Mouse (Mus musculus): ENCODE measurements at regions not wholly inside any gene's neighbourhood (a gene's known extent, or its start where the extent isn't known, plus 50 kb on each side); places are given as distances from the start of the nearest gene placed in this dataset.

DNA sequence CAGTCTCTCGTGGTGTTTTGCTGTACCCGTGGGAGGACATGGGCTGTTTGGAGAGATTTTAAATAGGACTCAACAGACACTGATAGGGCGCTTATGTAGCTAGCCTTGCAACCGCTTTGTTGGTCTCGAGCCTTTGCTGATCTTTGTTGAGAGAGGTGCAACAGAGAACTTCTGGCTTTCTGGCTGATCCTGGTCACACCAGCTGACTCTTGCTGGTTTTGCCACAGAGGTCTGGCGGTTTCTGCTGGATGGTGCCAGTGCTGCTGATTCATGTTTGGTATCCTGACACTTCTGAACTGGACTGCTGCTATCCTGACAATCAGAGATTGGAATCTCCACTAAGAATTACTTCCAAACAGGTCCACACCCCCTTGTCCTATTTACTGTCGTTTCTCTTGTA lies 102.1 kb upstream of the Sh3bp4 start:
- Histone ChIP-seq H3K36me3 (no peaks in the 10 kb centered on the region), H3K4me2 (no peak overlapping the region)
- 83% methylated on average over 7 of the region's 7 CpGs for WGBS

DNA sequence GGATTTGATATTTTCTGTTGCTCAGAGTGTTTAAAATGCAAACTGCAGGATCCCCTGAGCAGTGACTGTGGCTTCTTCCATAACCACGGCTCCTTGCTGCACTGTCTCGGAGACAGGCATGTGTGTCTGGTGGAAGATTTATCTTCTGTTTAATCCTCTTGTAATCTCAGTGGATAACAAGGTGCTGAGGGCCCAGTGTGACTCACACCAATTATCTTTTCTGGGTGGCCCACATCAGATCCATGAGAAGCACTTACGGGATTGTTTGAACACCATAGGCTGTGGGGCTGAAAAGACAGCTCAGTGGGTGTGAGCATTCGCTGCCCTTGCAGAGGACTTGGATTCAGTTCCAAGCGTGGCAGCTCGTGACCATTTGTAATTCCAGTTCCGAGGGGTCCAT lies 101.2 kb upstream of the Sh3bp4 start:
- no peak for ATAC-seq (ENCODE audit: insufficient number of reproducible peaks, insufficient read depth, low FRiP score, low TSS enrichment, low read depth)
- Histone ChIP-seq H3K9me3 (no peaks in the 10 kb centered on the region), H3K27ac (no peak overlapping the region), H3K9ac (no peak overlapping the region), H3K4me2 (no peak overlapping the region), H3K4me1 (no peaks in the 10 kb centered on the region), H3K36me3 (no peaks in the 10 kb centered on the region), H3K4me3 (no peak overlapping the region), H3K27me3 (no peaks in the 10 kb centered on the region)
- WGBS = 85% methylated on average over 7 of the region's 7 CpGs

More for the DNA sequence above, 102.1 kb upstream of the Sh3bp4 start:
- Histone ChIP-seq H3K4me1 (no peaks in the 10 kb centered on the region), H3K27me3 (no peaks in the 10 kb centered on the region), H3K4me3 (no peak overlapping the region), H3K27ac (no peak overlapping the region), H3K9me3 (no peaks in the 10 kb centered on the region), H3K9ac (no peak overlapping the region)
- ATAC-seq (ENCODE audit: insufficient number of reproducible peaks, insufficient read depth, low FRiP score, low TSS enrichment, low read depth) = no peak

DNA sequence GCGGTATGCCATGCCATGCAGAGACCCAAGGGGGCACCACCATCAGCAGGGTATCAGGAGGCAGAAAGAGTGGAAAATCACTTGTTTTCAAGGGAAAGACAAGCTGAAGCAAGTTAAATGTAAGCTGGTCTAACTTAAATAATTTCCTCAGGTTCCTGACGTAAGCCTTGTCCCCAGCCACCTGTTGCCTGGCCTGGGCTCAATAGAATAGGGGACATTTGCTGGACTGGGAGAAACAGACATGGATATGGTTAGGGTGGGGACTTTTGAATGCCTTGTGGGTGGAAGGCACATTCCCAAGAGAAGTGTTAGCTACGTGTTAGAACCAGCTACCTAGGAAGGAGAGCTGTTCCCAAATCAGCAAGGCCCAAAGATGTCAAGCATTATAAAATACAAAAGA lies 100.6 kb upstream of the Sh3bp4 start:
- Histone ChIP-seq H3K9me3 (no peaks in the 10 kb centered on the region), H3K4me3 (no peak overlapping the region), H3K27me3 (no peaks in the 10 kb centered on the region), H3K9ac (no peak overlapping the region), H3K27ac (no peak overlapping the region), H3K36me3 (no peaks in the 10 kb centered on the region), H3K4me2 (no peak overlapping the region), H3K4me1 (no peaks in the 10 kb centered on the region)
- 90% methylated on average over 3 of the region's 3 CpGs for WGBS
- no peak for ATAC-seq (ENCODE audit: insufficient number of reproducible peaks, insufficient read depth, low FRiP score, low TSS enrichment, low read depth)

DNA sequence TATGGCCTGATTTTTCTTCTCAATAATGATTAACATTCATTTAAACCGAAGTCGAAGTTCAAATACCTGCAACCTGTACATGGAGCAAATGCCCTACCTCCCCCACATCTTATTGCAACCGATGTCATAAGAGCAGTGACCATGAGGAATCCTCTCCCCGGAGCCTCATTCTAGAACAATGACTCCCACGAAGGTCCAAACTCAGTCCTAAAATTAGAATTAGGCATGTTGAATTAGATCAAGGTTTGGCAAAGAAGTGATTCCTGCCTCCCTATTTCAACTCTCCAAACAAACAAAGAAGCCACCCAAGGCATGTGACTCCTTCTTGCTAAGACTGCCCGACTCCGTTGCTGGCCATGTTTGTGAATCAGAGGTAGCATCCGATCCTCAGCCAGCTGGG lies 94.1 kb upstream of the Sh3bp4 start:
- 91% methylated on average over 8 of the region's 8 CpGs for WGBS
- H3K9me3 ChIP-seq = no peaks in the 10 kb centered on the region
- no peak overlapping the region for H3K27ac ChIP-seq
- no peak overlapping the region for H3K4me2 ChIP-seq
- no peaks in the 10 kb centered on the region for H3K27me3 ChIP-seq
- ATAC-seq (ENCODE audit: insufficient number of reproducible peaks, insufficient read depth, low FRiP score, low TSS enrichment, low read depth) = no peak
- no peaks in the 10 kb centered on the region for H3K4me1 ChIP-seq
- H3K36me3 ChIP-seq = no peaks in the 10 kb centered on the region
- no peak overlapping the region for H3K9ac ChIP-seq
- no peak overlapping the region for H3K4me3 ChIP-seq

DNA sequence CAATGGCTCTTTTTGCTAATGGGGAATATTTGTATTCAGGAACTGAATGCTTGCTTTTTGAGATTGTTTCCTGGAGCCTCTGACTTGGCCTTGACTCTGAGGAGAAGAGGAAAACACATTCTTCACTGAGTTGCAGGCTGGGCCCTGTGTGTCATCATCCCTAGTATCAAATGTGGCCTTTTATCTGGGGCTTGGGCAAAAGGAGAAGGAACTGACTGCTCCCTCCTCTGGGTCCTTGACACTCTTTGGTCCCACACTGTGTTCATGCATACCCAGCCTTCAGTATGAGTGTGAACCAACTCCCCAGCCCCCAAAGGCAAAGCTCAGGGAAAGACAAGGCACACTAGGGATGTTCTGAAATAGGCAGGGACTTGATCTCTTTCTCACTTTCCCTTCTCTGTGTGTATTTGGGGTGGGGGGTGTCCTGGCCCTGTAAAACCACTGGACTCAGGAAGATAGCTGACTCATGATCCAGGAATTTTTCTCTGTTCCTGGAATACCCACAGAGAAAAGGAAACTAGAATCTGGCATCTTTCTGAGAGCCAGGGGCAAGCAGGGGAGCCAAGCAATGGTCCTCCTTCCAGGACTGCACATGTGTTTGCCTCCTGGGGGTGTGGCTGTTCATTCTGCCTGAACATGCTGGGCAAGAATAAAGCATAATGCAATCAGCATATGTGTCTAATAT lies 82.1 kb upstream of the Sh3bp4 start:
- H3K9me3 ChIP-seq = no peaks in the 10 kb centered on the region
- no peak overlapping the region for H3K4me2 ChIP-seq
- H3K27me3 ChIP-seq = no peaks in the 10 kb centered on the region
- no peak overlapping the region for H3K27ac ChIP-seq
- H3K9ac ChIP-seq = no peak overlapping the region
- no peak overlapping the region for H3K4me3 ChIP-seq
- no peaks in the 10 kb centered on the region for H3K36me3 ChIP-seq
- peaks cover 6% of the 10 kb centered on the region for H3K4me1 ChIP-seq
- no peak for ATAC-seq (ENCODE audit: insufficient number of reproducible peaks, insufficient read depth, low FRiP score, low TSS enrichment, low read depth)

DNA sequence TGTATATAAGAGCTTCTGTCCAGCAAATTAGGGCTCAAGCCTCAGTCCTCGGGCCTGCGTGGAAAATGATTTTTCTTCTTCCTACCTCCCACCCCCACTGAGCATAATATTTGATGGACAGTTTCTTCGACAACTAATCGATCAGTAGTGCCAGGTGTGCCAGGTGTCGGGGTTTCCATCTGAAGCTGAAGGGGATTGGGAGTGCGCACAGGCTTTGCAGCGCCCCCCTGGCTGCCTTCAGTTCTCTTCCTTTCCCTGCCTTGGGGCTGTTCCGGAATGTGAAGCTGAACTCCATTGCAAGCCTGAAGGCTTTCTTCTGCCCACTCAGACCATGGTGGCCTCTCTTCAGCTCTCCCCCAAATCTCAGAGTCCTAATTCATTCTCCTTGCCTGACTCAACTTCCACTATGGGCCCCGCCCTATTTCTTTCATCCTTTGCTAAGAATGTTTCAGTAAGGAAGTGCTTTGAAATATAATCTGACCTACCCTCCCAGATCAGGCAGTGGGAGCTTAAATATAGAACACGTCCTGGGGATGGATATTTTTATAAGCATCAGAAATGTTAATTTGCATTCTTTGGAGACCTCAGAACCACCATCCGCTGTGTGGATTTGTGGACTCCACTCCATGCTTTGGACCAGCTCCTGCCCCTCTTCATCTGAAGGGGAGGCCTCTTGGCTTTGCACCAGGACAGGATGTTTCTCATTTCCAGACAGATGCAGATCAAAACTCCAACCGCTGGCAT lies 75.5 kb upstream of the Sh3bp4 start:
- peak; percentile 44; the same call in 1 of the 2 replicates for ATAC-seq (ENCODE audit: insufficient number of reproducible peaks, insufficient read depth, low FRiP score, low TSS enrichment, low read depth)
- H3K36me3 ChIP-seq = no peaks in the 10 kb centered on the region
- peaks cover 33% of the 10 kb centered on the region for H3K4me1 ChIP-seq
- H3K4me3 ChIP-seq = no peak overlapping the region
- no peaks in the 10 kb centered on the region for H3K27me3 ChIP-seq
- no peaks in the 10 kb centered on the region for H3K9me3 ChIP-seq
- H3K9ac ChIP-seq = no peak overlapping the region
- WGBS = 25% methylated on average over 12 of the region's 12 CpGs
- peak overlapping the region; percentile 24 for H3K4me2 ChIP-seq
- H3K27ac ChIP-seq = peak overlapping the region; percentile 35

DNA sequence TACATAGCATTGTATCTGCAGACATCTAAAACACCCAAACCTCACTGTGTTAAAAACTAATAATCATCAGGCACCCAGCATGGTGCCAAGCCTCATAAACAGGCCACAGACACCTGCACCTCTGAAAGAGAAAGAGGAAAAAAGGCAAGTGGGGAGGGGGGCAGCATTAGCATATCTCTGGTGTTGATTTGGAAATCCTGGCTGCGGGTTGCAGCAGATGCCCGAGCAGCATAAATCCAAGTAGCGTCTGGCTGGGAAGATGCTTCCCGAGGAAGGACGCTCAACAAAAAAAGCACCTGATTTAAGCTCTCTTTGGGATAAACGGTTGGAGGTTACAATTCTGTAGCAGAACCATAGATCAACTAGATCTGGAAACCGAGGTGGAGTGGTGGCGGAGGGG lies 74.3 kb upstream of the Sh3bp4 start:
- Histone ChIP-seq H3K4me2 (0 out of 2 replicates have a peak overlapping the region, but pooled peaks have one; percentile 11), H3K4me3 (no peak overlapping the region), H3K27ac (peak overlapping the region; percentile 29; the same call in 1 of the 2 replicates), H3K9me3 (no peaks in the 10 kb centered on the region), H3K9ac (no peak overlapping the region), H3K4me1 (peaks cover 33% of the 10 kb centered on the region), H3K36me3 (no peaks in the 10 kb centered on the region), H3K27me3 (no peaks in the 10 kb centered on the region)
- 24% methylated on average over 8 of the region's 8 CpGs for WGBS
- no peak for ATAC-seq (ENCODE audit: insufficient number of reproducible peaks, insufficient read depth, low FRiP score, low TSS enrichment, low read depth)

DNA sequence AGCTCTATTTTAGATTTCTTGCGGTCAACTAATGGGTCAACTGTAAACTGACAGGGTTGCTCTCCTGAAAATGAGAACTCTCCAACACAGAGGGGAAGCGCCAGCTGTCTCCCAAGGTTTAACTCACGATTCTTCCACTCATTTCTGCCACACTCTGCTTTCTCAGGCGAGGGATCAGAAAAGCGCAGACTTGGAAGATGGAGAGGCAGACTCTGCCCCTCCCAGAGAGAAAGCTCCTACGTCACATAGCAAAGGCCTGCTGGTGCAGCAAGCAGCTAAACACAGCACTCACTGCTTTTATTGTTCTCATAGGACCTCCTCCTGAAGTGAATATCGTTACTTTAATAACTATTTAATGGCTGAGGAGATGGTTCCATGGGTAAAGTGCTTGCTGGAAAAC lies 73.6 kb upstream of the Sh3bp4 start:
- no peak overlapping the region for H3K4me2 ChIP-seq
- peaks cover 33% of the 10 kb centered on the region for H3K4me1 ChIP-seq
- no peak overlapping the region for H3K9ac ChIP-seq
- H3K9me3 ChIP-seq = no peaks in the 10 kb centered on the region
- H3K27me3 ChIP-seq = no peaks in the 10 kb centered on the region
- no peaks in the 10 kb centered on the region for H3K36me3 ChIP-seq
- WGBS = 54% methylated on average over 7 of the region's 7 CpGs
- no peak overlapping the region for H3K4me3 ChIP-seq
- H3K27ac ChIP-seq = no peak overlapping the region
- ATAC-seq (ENCODE audit: insufficient number of reproducible peaks, insufficient read depth, low FRiP score, low TSS enrichment, low read depth) = no peak

DNA sequence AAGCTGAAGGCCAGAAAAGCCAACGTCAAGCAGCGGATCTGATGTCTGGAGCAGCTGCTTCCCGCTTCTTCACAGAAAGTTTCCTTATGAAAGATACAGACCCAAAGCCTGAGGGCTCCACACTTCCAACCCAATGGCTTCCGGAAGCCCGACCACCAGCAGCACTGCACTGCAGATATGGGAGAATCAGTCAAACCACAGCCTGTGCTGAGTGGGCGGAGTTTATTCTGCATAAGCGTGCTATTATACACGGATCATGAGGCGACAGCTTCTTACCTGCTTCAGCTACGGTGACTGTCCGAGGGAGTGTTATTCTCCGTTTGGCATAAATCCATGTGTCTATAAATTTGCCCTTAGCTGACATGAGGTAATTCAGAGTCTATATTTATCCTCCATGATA lies 72.4 kb upstream of the Sh3bp4 start:
- peaks cover 33% of the 10 kb centered on the region for H3K4me1 ChIP-seq
- no peak overlapping the region for H3K9ac ChIP-seq
- no peak overlapping the region for H3K4me2 ChIP-seq
- 82% methylated on average over 12 of the region's 12 CpGs for WGBS
- no peaks in the 10 kb centered on the region for H3K36me3 ChIP-seq
- H3K9me3 ChIP-seq = no peaks in the 10 kb centered on the region
- H3K4me3 ChIP-seq = no peak overlapping the region
- no peak for ATAC-seq (ENCODE audit: insufficient number of reproducible peaks, insufficient read depth, low FRiP score, low TSS enrichment, low read depth)
- no peaks in the 10 kb centered on the region for H3K27me3 ChIP-seq
- H3K27ac ChIP-seq = no peak overlapping the region

DNA sequence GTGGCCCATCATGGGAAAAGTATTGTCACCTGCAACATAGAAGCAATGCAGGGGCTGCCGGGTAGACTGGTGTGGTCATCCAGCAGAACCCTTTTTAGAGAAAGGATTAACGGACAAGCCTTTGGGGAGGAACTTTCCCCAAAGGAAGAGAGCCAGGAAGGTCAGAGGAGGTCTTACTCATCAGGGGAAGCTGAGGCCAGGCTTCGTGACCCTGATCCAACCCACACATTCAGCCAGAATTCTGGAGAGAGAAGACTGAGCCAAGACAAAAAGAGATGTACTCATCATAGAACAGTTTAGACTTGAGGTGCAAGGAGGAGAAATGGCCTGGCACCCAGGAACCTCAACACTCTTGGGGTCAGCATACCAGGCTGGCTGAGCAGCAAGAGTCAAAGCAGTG lies 67.9 kb upstream of the Sh3bp4 start:
- WGBS = 80% methylated on average over 3 of the region's 3 CpGs
- H3K36me3 ChIP-seq = no peaks in the 10 kb centered on the region
- ATAC-seq (ENCODE audit: insufficient number of reproducible peaks, insufficient read depth, low FRiP score, low TSS enrichment, low read depth) = no peak
- peaks cover 4% of the 10 kb centered on the region; the same call in 1 of the 2 replicates for H3K4me1 ChIP-seq
- no peak overlapping the region for H3K4me3 ChIP-seq
- H3K9me3 ChIP-seq = no peaks in the 10 kb centered on the region
- H3K27ac ChIP-seq = no peak overlapping the region
- H3K4me2 ChIP-seq = no peak overlapping the region
- no peaks in the 10 kb centered on the region for H3K27me3 ChIP-seq
- H3K9ac ChIP-seq = no peak overlapping the region

DNA sequence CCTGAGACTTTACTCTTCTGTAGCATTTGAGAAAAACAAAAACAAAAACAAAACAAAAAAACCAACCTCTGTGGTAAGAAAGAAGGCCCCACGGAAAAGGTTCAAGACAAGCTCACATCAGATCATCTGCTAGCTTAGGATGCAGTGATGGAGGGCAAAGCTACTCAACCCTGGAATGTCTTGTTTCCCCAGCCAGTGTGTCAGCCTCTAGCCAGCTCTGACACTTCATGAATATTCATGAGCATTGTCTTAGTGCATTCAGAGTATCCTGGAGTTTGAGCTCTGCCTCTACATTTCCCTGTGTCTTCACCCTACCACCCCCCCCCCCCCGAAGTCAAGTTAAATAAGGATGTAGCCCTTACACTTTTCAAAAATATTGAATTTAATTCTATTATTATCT lies 66.5 kb upstream of the Sh3bp4 start:
- no peak for ATAC-seq (ENCODE audit: insufficient number of reproducible peaks, insufficient read depth, low FRiP score, low TSS enrichment, low read depth)
- no peak overlapping the region for H3K4me2 ChIP-seq
- no peaks in the 10 kb centered on the region for H3K4me1 ChIP-seq
- no peaks in the 10 kb centered on the region for H3K27me3 ChIP-seq
- 72% methylated on average over 2 of the region's 2 CpGs for WGBS
- H3K9me3 ChIP-seq = no peaks in the 10 kb centered on the region
- H3K4me3 ChIP-seq = no peak overlapping the region
- no peak overlapping the region for H3K9ac ChIP-seq
- no peak overlapping the region for H3K27ac ChIP-seq
- H3K36me3 ChIP-seq = no peaks in the 10 kb centered on the region

DNA sequence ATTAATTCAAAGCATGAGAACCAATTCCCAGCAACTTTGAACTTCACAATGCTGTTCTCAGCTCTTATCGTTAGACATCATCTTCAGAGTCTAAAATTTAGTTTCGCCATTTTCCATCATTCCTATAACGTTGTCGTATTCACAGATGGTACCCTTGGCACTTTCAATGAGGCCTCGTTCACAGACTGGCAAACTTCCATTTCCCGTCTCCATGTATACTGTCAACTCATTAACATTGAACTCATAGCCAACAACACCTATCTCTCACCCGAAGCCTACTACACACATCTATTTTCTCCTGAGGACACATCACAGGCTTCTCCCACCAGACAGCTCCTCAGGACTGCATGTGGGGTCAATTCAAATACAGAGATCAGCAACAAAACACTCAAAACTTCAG lies 62.7 kb upstream of the Sh3bp4 start:
- no peak overlapping the region for H3K27ac ChIP-seq
- no peak overlapping the region for H3K4me2 ChIP-seq
- H3K4me1 ChIP-seq = peaks cover 9% of the 10 kb centered on the region
- no peak overlapping the region for H3K9ac ChIP-seq
- no peak overlapping the region for H3K4me3 ChIP-seq
- H3K9me3 ChIP-seq = no peaks in the 10 kb centered on the region
- WGBS = 94% methylated on average over 7 of the region's 7 CpGs
- no peak for ATAC-seq (ENCODE audit: insufficient number of reproducible peaks, insufficient read depth, low FRiP score, low TSS enrichment, low read depth)
- no peaks in the 10 kb centered on the region for H3K36me3 ChIP-seq
- no peaks in the 10 kb centered on the region for H3K27me3 ChIP-seq

Measured in embryonic facial prominence, embryonic 13.5 days (tissue).